Mouse (Mus musculus): ENCODE data around the gene Draxin. TPM values are rescaled to one million over a fixed set of nuclear protein-coding genes. Genes with fewer than 3 reads are reported as not detected.

Gene Draxin
- total RNA-seq, 2 experiments from 2014 or later: 0.83 to 1.0 TPM

GRCm38 (mm10) chr4:148065702-148066400, 64.6 kb downstream of the Draxin start:
- Histone ChIP-seq H3K27ac (no peak overlapping the region), H3K4me3 (no peak overlapping the region)
- DNase-seq (ENCODE audit: low spot score in 2 of 2): no peak
- peak; percentile 63 for TF ChIP-seq CTCF (conservative IDR thresholded peaks at IDR 0.05)

GRCm38 (mm10) chr4:148061086-148061480, 69.4 kb downstream of the Draxin start:
- no peak overlapping the region for H3K4me3 ChIP-seq
- no peak for TF ChIP-seq CTCF (conservative IDR thresholded peaks at IDR 0.05)
- no peak for DNase-seq (ENCODE audit: low spot score in 2 of 2)
- H3K27ac ChIP-seq: no peak overlapping the region

- no peak for DNase-seq (ENCODE audit: low spot score in 2 of 2)
- H3K4me3 ChIP-seq: no peak overlapping the region
- peak; percentile 74 for TF ChIP-seq CTCF (conservative IDR thresholded peaks at IDR 0.05)
- peak overlapping the region; percentile 89; the same call in 1 of the 2 replicates for H3K27ac ChIP-seq
Measured at GRCm38 (mm10) chr4:148060120-148061085, 70.1 kb downstream of the Draxin start.

GRCm38 (mm10) chr4:148058993-148059392, 71.5 kb downstream of the Draxin start:
- DNase-seq (ENCODE audit: low spot score in 2 of 2): peak; percentile 47 to 72
- peak overlapping the region; percentile 89 for H3K27ac ChIP-seq
- TF ChIP-seq CTCF (conservative IDR thresholded peaks at IDR 0.05): no peak
- H3K4me3 ChIP-seq: no peak overlapping the region

- no peak for TF ChIP-seq CTCF (conservative IDR thresholded peaks at IDR 0.05)
- DNase-seq (ENCODE audit: low spot score in 2 of 2): no peak
- Histone ChIP-seq H3K27ac (peak overlapping the region; percentile 89), H3K4me3 (no peak overlapping the region)
Measured at GRCm38 (mm10) chr4:148058218-148058819, 72.2 kb downstream of the Draxin start.

GRCm38 (mm10) chr4:148057661-148058209, 72.8 kb downstream of the Draxin start:
- DNase-seq (ENCODE audit: low spot score in 2 of 2): no peak
- no peak overlapping the region for H3K4me3 ChIP-seq
- peak overlapping the region; percentile 89 for H3K27ac ChIP-seq
- TF ChIP-seq CTCF (conservative IDR thresholded peaks at IDR 0.05): peak; percentile 55

GRCm38 (mm10) chr4:148056801-148057200, 73.7 kb downstream of the Draxin start:
- no peak for DNase-seq (ENCODE audit: low spot score in 2 of 2)
- H3K27ac ChIP-seq: peak overlapping the region; percentile 89; the same call in 1 of the 2 replicates
- H3K4me3 ChIP-seq: no peak overlapping the region
- no peak for TF ChIP-seq CTCF (conservative IDR thresholded peaks at IDR 0.05)

- H3K27ac ChIP-seq: peak overlapping the region; percentile 46
- TF ChIP-seq CTCF (conservative IDR thresholded peaks at IDR 0.05): no peak
- no peak overlapping the region for H3K4me3 ChIP-seq
- DNase-seq (ENCODE audit: low spot score in 2 of 2): no peak
Measured at GRCm38 (mm10) chr4:148056246-148056645, 74.3 kb downstream of the Draxin start.

GRCm38 (mm10) chr4:148054961-148055695, 75.4 kb downstream of the Draxin start:
- no peak for DNase-seq (ENCODE audit: low spot score in 2 of 2)
- Histone ChIP-seq H3K27ac (peak overlapping the region; percentile 68), H3K4me3 (no peak overlapping the region)
- no peak for TF ChIP-seq CTCF (conservative IDR thresholded peaks at IDR 0.05)

GRCm38 (mm10) chr4:148053417-148053920, 77.0 kb downstream of the Draxin start:
- Histone ChIP-seq H3K4me3 (no peak overlapping the region), H3K27ac (peak overlapping the region; percentile 87)
- DNase-seq (ENCODE audit: low spot score in 2 of 2): peak; percentile 71 to 76
- no peak for TF ChIP-seq CTCF (conservative IDR thresholded peaks at IDR 0.05)

- peak overlapping the region; percentile 87 for H3K27ac ChIP-seq
- H3K4me3 ChIP-seq: no peak overlapping the region
- no peak for TF ChIP-seq CTCF (conservative IDR thresholded peaks at IDR 0.05)
- DNase-seq (ENCODE audit: low spot score in 2 of 2): no peak
Measured at GRCm38 (mm10) chr4:148052976-148053375, 77.5 kb downstream of the Draxin start.

GRCm38 (mm10) chr4:148051886-148052285, 78.6 kb downstream of the Draxin start:
- DNase-seq (ENCODE audit: low spot score in 2 of 2): no peak
- Histone ChIP-seq H3K27ac (no peak overlapping the region), H3K4me3 (no peak overlapping the region)
- no peak for TF ChIP-seq CTCF (conservative IDR thresholded peaks at IDR 0.05)

Measured in layer of hippocampus, adult 2 months (tissue).